ENCODE assay signal across 7 mouse cellular contexts in the genomic region with DNA sequence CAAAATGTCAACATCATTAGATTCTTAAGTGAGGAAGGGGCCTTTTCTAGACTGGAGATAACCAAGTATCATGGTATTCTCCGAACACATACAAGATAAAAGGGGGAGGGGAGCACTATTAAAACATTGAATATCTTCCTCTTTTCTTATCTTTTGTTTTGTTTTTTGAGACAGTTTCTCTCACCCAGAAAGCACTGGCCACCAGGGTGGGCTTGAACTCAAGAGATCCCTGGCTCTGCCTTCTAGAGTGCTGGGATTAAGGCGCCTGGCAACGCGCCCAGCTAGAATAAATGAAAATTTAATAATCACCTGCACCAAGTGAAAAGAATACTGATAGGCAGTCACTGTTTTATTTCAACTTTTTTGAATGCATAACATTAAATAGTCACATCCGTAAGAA. TPM values are rescaled to one million over a fixed set of nuclear protein-coding genes. Genes with fewer than 3 reads are reported as not detected.
DNase-seq lines count a peak whose midpoint lies in the region; ATAC-seq lines count a peak whose summit lies in the region.

No protein-coding gene starts in this region.

- peaks cover 2% of the 10 kb centered on the region for H3K36me3 ChIP-seq in hindbrain, embryonic 13.5 days
- no peaks in the 10 kb centered on the region for H3K36me3 ChIP-seq in midbrain, embryonic 11.5 days (ENCODE audit: control insufficient read depth, insufficient read depth, low read length)

- H3K9ac ChIP-seq in hindbrain, embryonic 13.5 days, result peak overlapping the region; percentile 65
- H3K9ac ChIP-seq in midbrain, embryonic 11.5 days (ENCODE audit: low read length), result peak overlapping the region; percentile 6; the same call in 1 of the 2 replicates

- DNase-seq in retina, postnatal 1 day, result peak; percentile 16
- DNase-seq in retina, embryonic 14.5 days (ENCODE audit: low spot score), result no peak
- DNase-seq in cerebellum, postnatal 36 days, result peak; percentile 20 to 24
- peak; percentile 90 for DNase-seq in midbrain, embryonic 11.5 days (ENCODE audit: low spot score, missing footprints)
- no peak for DNase-seq in layer of hippocampus, adult 9-10 months (ENCODE audit: low spot score)
- no peak for DNase-seq in thymus, postnatal 4 days

- peak overlapping the region; percentile 68 for H3K4me2 ChIP-seq in hindbrain, embryonic 13.5 days
- H3K4me2 ChIP-seq in midbrain, embryonic 11.5 days, result peak overlapping the region; percentile 63

- peaks cover 31% of the 10 kb centered on the region for H3K4me1 ChIP-seq in hindbrain, embryonic 13.5 days (replicated peaks)
- H3K4me1 ChIP-seq in midbrain, embryonic 11.5 days (ENCODE audit: control insufficient read depth, insufficient read depth, low read length), result peaks cover 11% of the 10 kb centered on the region

- peak overlapping the region; percentile 66 for H3K4me3 ChIP-seq in hindbrain, embryonic 13.5 days
- peak overlapping the region; percentile 69 for H3K4me3 ChIP-seq in midbrain, embryonic 11.5 days (ENCODE audit: low read depth, low read length)

- no peak for ATAC-seq in hindbrain, embryonic 13.5 days (ENCODE audit: low FRiP score)
- ATAC-seq in midbrain, embryonic 11.5 days (ENCODE audit: low FRiP score), result no peak

- H3K9me3 ChIP-seq in hindbrain, embryonic 13.5 days, result no peaks in the 10 kb centered on the region
- H3K9me3 ChIP-seq in midbrain, embryonic 11.5 days (ENCODE audit: control insufficient read depth, low read length), result no peaks in the 10 kb centered on the region

- no peaks in the 10 kb centered on the region for H3K27me3 ChIP-seq in hindbrain, embryonic 13.5 days
- no peaks in the 10 kb centered on the region for H3K27me3 ChIP-seq in midbrain, embryonic 11.5 days (ENCODE audit: control insufficient read depth, insufficient read depth, low read length)

- 41% methylated on average over 5 of the region's 5 CpGs for WGBS in hindbrain, embryonic 13.5 days
- WGBS in midbrain, embryonic 11.5 days, result 28% methylated on average over 5 of the region's 5 CpGs

- H3K27ac ChIP-seq in hindbrain, embryonic 13.5 days, result 0 out of 2 replicates have a peak overlapping the region, but pooled peaks have one; percentile 24
- H3K27ac ChIP-seq in midbrain, embryonic 11.5 days (ENCODE audit: low read depth, low read length), result no peak overlapping the region

RNA-seq across cellular contexts. Expression of a gene that starts 1.5 kb away (rescaled TPM):
- polyA plus RNA-seq in hindbrain, embryonic 13.5 days (2015; fragmentation: Nextera tagmentation; extraction: Ambion mirVana), result 84.9 and 88.7 TPM in 2 replicates
- polyA plus RNA-seq in midbrain, embryonic 11.5 days (2014; fragmentation: Nextera tagmentation; extraction: Ambion mirVana), result 91.9 and 116 TPM in 2 replicates

Comparison
In these comparisons a context has a peak if more than half of its experiments do, and no peak if none do; other contexts are left out.
1. DNase-seq: peak in retina, postnatal 1 day (single experiment), cerebellum, postnatal 36 days (2 of 2) and midbrain, embryonic 11.5 days (single experiment); none in retina, embryonic 14.5 days (single experiment), layer of hippocampus, adult 9-10 months (single experiment) and thymus, postnatal 4 days (single experiment).